Mouse (Mus musculus): ENCODE results near the gene Fchsd2.

The Fchsd2 gene

DNA sequence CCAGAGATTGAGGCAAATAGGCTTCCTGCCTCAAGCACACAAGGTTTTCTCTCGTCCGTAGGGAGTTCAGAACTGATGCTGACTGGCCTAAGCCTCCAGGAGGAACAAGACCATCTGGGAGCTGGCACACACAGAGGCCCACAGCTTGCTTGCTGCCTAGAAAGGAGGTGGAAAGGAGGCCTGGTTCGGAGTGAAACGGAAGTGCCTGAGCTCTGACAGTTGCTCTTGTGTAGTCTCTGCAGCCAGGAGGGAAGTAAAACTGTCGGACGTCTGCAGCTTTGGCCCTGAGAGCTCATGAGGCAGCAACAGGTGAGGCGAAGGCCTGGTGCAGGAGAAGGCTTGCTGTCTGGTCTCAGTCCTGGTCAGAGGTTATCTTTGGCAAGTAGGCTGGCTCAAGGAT lies at the start of gene Fchsd2:
TSS of gene Fchsd2 (plus strand) at position 246 of the 400 bp plus-strand sequence.
- DNase-seq (ENCODE audit: low read depth, low spot score) = no peak

DNA sequence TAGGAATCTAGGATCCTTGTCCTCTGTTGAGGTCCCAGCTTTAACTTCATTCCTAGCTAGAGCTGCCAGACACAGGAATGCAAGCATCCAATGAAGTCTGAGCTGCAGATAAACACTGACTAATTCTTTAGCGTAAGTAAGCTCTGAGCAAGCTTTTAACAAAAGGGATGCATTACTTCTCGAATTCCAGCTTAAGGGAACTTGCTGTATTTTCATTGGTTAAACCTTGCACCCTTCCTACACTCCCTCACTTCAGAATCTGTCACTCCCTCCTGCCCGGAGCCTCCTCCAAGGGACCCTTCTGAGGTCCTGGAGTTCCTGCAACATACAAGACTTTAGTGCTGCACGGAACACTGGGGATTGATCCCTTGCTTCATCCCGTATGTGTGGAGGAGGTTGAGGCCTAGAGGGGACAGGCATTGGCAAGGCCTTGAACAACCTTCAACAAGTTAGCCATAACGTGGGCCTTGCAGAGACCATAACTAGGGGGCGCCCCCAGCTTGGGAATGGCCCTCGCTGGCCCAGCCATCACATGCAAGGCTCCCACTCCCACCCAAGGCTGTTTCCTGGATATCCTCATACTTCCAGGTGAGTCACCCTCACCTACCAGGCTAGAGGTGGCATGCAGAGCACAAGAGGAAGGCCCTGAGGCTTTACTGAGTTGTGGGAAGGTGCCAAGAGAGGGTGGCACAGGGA lies 48.7 kb upstream of the Fchsd2 start:
- no peak for DNase-seq (ENCODE audit: low read depth, low spot score)

DNA sequence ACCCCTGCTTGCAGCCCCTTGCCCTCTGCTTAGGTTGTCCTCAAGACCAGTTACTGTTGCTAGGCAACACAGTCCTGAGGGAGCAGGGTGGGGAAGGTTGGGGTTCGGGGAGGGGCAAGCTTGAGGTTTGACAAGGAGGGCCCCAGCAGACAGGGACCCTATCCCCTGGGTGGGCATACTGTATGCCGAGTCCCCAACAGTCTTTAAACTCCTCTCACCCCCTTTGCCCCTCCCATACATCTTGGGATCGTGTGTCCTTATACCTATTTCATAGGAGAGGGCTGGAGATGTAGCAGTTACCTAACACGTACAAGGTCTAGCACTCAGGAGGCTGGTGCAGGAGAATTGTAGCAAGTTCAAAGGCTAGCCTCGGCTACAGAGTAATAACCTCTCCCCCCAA lies 44.4 kb upstream of the Fchsd2 start:
- no peak for DNase-seq (ENCODE audit: low read depth, low spot score)

DNA sequence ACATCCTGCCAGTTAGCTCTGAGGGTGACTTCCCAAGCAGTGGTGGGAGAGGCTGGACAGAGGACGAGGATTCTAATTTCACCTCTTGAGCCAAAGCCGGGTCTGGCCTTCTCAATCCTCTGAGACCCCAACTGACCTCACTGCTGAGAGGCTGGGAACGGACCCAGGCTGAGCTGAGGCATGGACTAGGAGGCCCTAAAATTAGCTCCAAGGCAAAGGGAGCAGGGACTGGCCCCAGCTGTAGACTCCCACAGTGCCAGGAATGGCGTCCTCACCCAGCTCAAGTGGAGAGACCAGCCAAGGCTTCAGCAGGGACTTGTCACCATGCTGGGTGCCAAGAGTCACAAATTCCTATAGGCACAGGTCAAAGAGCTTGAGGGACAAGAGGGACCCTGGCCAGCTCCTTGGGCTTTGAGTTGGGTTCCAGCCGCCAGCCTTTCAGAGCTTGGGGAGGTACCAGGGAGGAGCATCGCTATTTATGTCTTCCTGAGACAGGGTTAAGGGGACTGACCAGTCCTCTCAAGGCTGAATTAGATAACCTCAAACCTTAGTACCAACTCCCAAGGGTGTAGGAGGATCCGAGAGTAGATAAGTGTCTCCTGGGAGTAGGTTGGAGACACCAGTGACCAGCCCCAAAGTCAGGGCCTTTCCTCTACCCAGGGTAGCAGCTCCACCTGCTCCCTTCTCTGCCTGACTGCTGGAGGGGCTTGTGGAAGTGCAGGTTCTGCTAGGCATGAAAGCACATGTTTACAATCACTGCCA lies 43.2 kb upstream of the Fchsd2 start:
- no peak for DNase-seq (ENCODE audit: low read depth, low spot score)

DNA sequence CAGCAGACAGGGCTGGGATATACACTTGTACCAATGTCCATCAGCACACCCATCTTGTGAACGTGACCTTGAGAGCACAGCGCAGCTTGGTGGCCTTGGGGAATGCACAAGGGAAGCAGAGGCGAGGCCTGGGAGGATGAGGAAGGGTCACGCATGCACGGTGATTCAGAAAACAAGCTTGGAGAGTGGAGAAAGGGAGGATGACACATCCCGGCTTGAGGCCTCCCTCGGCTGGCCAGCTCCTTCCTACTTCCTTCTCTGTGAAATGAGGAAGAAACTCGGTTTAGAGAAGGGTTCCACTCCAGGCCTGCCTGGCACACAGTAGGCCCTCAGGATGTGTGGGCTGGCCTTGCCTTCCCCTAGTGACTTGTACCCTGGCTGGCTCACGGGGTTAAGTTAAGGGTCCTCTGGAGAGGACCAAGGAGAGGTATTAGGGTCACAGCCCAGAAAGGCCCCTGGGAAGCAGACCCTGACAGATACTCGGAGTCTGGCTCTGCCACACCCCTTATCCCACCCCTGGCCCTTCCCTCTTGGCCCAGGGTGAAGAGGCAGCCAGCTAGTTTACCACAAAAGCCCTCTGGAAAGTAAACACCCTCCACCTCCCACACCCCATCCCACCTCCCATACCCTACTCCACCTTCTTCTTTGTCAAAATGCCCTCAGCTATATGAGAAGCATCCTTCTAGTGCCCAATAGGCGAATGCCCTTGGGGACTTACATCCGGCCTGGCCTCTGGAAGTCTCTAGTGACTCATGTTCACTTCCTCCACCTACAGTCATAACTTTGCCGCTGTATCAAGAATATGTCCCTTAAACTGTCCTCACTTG lies 41.7 kb upstream of the Fchsd2 start:
- DNase-seq (ENCODE audit: low read depth, low spot score) = no peak

DNA sequence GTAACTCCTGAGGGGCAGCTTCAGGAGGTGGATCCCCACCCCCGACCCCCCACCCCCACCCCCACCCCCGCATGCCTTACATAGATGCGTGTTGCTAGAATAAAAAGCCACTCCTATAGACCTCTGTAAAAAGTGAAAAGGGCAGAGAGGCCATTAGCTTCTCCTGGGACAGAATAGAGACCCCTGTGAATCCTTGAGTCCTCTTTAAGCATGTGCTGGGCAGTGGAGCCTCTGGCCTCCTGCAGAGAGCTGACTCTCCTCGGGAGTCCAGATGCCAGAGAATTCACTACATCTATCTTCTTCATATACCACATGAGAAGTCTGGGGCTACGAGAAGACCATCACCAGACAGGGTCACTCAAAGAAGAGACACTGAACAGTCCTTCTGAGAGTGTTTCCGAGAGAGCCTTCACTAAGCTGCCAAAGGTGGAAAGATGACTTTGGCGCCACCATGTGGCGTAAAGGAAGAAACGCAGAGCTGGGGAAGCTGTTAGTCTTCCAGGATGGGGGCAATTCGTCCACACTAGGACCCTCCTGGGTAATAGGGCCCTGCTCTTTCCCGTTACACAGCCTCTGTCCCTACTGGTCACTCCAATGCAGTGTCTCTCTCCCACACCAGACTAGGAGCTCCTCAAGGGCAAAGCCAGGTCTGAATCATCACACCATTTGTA lies 41.0 kb upstream of the Fchsd2 start:
- peak; percentile 6 for DNase-seq (ENCODE audit: low read depth, low spot score)

DNA sequence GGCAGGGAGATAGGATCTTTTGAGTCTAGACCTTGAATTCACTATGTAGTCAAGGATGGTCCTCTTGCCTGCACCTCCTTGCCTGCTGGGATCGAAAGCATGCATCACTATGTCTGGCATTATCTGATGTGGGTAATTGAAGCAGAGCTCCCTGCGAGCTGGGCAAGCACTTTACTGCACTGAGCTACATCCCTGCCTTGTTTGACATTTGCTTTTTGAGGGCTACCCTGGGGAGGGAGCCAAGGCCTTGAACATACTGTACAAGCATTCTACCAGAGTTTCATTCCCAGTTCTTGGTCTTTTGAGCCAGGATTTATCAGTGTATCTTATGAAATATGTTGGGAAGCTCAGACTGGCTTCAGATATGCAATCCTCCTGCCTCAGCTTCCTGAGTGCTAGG lies 39.5 kb upstream of the Fchsd2 start:
- no peak for DNase-seq (ENCODE audit: low read depth, low spot score)

DNA sequence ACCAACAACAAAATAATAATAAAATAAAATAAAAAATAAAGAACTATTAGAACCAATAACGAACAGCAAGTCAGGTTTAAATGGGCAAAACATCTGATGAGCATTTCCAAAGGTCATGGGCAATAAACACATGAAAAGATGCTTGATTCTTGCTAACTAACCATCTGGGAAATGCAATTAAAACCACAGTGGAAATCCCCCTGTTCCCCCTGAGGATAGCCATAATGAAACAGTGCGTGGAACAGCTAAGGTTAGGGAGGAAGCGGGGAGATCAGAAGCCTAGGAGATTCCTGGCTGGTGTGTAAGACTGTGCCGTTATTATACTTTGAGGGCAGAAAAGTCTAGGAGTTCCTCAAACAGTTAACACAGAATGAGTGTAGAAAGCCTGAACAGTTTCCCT lies 35.4 kb upstream of the Fchsd2 start:
- DNase-seq (ENCODE audit: low read depth, low spot score) = no peak

DNA sequence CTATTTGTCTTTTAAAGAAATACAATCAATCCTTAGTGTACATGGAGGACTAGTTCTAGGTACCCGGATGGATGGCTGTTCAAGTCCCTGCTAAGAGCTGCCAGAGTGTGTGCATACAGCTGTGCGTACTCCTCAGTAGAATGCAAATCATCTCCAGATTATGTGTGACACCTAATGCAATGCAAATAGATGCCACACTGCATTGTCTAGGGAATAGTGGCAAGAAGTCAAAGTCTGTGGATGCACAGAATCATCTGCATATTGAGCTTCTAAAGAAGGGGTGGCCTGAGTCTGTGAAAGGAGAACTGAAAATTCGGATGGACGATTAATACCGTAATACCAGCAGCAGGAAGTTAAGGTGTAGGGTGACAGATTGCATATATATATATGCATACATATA lies 33.5 kb upstream of the Fchsd2 start:
- no peak for DNase-seq (ENCODE audit: low read depth, low spot score)

DNA sequence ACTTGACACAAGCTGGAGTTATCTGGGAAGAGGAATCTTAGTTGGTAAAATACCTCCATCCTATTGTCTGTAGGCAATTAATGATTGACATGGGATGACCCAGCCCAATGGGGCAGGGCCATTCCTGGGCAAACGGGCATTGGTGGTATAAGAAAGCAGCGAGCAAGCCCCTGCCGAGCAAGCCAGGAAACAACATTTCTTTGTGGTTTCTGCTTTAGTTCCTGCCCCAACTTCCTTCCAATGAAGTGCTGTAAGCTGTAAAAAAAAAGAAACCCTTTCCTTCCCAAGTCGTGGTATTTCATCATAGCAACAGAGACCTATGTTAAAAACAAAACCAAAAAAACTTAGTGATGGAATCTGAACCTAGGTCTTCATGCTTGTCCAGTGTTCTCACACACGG lies 32.2 kb upstream of the Fchsd2 start:
- no peak for DNase-seq (ENCODE audit: low read depth, low spot score)

DNA sequence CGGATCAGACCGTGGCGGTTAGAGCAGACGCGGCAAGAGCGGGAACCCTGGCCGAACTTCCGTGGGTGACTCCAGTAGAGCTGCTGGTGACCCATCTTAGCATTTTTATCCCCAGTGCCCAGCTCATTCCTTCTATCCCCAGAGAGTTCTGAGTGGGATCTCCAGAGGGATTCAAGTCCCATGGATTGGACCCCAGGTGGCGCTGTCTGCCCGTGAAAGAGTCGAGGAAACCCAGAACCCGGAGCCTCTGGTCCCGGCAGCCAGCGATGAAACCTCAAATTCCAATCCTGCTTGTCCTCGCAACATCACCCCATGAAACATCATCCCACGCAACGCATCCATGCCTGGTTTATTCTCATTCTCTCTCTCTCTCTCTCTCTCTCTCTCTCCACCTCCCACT lies 31.3 kb upstream of the Fchsd2 start:
- no peak for DNase-seq (ENCODE audit: low read depth, low spot score)

DNA sequence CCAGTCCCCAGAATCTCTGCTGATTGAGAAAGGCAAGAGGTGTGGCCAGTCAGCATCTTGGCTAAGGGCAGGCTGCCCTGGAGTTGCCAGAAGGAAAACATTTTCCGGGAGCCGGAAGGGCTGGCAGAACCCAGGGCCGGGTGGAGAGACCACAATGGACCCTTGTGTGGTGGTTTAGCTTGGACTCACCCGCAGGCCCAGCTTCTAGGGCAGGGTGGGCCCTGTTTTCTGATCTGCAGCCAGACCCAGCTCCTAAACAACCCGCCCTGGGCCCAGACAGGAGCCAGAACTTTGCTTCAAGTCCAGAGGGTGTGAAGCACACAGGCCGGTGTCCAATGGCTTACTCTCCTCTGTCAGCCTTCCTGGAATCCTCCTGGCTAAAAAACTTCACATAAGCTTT lies 30.4 kb upstream of the Fchsd2 start:
- no peak for DNase-seq (ENCODE audit: low read depth, low spot score)

DNA sequence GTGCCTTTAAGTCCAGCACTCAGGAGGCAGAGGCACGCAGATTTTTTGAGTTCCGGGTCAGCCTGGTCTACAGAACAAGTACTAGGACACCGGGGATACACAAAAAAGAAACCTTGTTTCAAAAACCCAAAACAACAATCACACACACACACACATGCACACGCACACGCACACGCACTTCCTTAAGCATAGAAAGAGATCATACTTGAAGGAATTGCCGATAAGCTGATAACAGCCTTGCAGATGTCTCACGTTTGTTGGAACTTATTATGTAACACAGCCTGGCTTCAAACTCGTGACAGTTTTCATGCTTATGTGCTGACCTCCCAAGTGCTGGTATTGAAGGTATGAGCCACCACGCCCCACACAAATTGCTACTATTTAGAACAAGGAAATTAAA lies 29.1 kb upstream of the Fchsd2 start:
- no peak for DNase-seq (ENCODE audit: low read depth, low spot score)

DNA sequence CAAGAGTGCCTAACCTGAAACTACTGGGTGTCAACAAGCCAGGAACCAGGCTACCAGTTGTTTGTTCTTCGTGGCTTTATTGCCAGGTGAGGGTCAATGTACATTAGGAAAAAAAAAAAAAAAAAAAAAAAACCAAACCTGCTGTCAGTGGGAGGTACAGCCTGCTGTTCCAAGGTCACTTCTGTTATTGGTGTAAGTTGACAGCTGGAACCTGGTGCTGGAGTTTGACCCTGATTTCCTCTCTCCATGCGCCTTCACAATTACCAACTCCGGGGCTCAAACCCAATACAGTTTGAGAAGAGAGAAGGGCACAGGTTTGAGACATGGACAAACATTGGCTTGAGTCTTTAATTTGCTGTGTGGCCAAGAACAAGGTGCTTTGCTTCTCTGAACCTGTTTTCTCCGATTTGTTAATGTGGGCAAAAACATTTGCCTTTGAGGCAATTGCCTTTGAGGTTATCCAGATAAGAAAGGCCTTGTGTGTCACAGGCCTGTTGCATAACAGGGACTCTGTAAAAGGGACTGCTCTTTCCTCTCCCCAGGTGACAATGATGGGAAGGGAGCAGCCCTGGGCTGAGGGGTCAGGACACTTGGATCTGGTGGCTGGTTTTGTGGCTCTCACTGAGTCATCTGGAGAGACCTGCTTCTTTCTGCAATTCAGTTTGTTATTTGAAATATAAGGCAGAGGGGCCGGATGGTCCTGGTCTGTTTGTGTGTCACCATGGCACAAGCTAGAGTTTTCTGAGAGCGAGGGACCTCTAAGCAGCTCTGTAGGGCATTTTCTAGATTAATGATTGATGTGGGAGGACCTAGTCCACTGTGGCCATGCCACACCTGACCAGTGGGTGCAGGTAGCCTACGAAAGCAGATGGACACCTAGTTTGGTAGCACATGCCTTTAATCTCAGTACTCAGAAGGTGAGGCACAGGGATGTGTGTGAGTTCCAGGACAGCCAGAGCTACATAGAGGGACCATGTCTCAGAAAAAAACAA lies 27.7 kb upstream of the Fchsd2 start:
- no peak for DNase-seq (ENCODE audit: low read depth, low spot score)

DNA sequence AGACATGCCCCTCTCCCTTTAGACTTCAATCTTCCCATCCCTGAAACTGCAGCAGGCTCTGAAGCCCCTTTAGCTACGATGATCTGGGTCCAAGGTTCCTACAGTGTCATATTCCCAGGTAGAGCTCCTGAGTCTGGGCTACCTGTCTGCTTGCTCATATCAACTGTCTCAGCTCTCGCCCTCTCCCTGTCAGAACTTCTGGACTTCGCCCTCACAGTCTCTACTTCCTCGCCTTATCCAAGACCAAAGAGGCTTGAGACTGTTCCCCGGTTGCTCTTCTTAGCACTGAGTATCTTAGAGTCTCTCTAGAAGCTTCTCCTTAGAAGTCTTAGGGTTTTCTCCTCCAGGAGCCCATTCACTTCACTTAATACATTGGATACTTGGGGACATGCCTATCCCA lies 26.7 kb upstream of the Fchsd2 start:
- DNase-seq (ENCODE audit: low read depth, low spot score) = no peak

DNA sequence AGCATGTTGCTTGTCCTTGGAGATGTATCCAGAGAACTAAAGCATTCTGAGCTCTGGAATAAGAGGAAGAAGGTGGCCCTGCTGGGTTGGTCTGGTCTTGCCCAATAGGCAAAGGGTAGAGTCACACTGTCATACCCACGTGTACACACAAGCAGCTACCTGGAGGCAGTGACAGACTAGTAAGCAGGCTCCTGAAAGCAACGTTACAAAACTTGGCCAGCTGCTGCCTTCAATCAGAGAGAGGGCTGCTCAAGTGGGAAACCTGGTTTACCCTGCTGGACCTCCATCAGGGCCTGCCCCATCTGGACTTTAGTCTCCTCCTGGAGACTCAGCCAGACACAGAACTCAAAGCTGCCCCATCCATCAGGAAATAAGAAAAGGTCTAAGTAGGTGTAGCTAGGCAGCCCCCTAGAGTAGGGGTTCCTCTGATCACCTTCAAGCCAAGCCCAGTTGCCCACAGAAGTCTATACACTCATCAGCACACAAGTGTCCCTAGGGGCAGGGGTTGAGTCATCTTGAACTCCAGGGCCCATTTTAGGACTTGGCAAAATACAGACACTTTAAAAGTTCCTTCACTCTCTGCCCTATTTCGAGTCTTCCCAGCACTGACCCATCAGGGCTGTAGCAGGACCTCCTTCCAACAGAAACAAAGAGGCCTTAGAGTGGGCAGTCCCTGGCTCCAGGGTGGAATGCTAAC lies 25.9 kb upstream of the Fchsd2 start:
- DNase-seq (ENCODE audit: low read depth, low spot score) = no peak

DNA sequence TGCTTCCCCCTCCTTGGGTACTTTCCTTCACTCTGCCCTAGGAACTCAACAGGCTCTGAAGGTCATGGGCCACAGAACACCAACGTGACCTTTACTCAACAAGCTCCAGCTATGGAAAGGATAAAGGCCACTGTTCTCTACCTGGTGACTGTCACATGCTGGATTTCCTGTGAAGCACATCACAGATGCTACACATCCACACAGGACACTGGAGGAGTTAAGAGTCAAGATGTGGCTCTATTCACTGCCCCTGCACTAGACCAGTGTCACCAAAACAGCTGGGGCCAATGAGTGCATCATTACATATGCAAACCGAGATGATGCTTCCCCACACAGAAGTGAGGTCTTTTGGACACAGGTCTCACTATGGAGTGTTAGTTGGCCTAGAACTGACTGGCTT lies 25.1 kb upstream of the Fchsd2 start:
- no peak for DNase-seq (ENCODE audit: low read depth, low spot score)

DNA sequence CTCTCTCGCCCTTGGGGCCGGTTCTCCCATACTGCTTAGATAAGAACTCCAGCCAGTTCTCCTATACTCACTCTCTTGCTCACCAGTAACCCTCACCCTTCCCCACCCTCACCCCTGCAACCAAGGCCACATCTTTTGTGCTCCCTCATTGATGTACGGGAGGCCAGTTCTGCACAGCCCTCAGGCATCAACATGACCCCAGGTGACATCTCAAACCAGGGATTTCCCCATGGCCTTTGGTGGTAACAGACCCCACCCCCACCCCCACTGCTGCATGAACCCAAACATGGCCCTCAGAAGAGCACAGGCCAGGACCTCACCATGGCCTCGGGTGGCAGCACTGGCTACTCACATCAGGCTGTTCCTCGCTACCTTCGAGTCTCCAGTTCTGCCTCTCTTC lies 23.4 kb upstream of the Fchsd2 start:
- DNase-seq (ENCODE audit: low read depth, low spot score) = no peak

DNA sequence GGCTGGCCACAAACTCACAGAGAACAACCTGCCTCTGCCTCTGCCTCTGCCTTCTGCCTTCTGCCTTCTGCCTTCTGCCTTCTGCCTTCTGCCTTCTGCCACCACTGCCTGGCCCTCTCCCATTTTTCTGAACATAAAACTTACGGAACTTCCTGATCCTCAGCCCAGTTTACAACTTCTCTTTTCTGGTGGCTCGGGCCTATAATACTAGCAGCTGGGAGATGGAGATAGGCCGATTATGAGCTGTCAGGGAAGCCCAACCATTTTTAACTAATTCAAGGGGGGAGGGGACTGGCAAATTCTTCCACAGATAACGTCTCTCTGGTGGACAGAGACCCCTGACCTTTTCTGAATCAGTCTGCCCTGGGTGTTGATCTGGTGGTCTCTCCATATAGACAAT lies 22.3 kb upstream of the Fchsd2 start:
- no peak for DNase-seq (ENCODE audit: low read depth, low spot score)

DNA sequence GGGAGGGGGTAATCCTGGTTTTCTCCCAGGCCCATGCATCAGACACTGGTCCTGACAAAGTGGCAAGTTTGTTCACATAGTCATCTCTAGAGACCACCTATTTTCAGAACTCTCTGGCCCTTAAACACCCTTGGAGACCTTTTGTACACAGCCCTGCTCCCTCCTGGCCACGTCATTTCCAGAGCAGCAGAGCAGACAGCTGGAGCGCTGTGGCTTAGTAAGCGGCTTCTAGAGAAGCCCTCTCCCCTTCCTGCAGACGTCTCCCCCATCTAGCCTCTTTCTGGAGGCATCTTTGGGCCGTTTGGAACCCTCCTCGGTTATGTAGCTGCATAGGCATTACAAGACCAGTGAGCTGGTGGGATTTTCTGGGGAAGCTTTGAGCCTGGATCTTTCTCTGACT lies 21.6 kb upstream of the Fchsd2 start:
- no peak for DNase-seq (ENCODE audit: low read depth, low spot score)
